Mouse (Mus musculus): ENCODE results near the gene Gm17087. TPM values are rescaled to one million over a fixed set of nuclear protein-coding genes. Genes with fewer than 3 reads are reported as not detected.

The Gm17087 gene
- not detected in 2 replicates for polyA plus RNA-seq (2015; fragmentation: Nextera tagmentation; extraction: Ambion mirVana)

GRCm38 (mm10) chr17:8566850-8567249, at the start of gene Gm17087:
Gene Gm17087 (minus strand): TSS chr17:8566950.

DNA sequence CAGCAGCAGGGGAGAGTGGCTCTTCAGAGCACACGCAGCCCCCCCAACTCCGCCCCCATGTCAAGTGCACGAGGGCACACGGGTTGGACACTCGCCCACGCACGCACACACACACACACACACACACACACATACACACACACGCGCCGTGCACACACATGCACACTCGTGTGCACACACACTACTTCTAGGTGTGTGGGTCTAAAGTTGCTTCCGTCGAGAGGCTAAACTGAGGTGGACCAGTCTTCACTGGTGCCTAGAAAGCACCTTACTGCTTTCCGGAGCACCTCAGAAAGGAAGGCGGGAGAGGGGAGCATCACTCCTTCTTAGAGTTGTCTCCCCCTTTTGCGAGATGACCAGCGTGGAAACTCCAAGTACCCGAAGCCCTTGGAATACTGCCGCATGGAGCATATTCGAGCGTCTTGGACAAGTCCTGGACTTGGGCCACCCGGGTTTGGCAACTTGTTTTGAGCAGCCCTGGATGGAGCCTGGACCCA, 41.5 kb downstream of the Gm17087 start, which contains the start of gene Pde10a:
Pde10a (plus strand) TSS at position 148 of the 497 bp plus-strand sequence.

Other genes with a start within 250 kb of the Gm17087 start
- 0.72 and 2.4 TPM in 2 replicates for gene Prr18, start 229.5 kb downstream of the Gm17087 start, polyA plus RNA-seq (2015; fragmentation: Nextera tagmentation; extraction: Ambion mirVana)
- 0.21 TPM in 1 of 2 replicates, not detected in the other for gene T2, start 211.0 kb downstream of the Gm17087 start, polyA plus RNA-seq (2015; fragmentation: Nextera tagmentation; extraction: Ambion mirVana)
- not detected in 2 replicates for gene T, start 132.5 kb downstream of the Gm17087 start, polyA plus RNA-seq (2015; fragmentation: Nextera tagmentation; extraction: Ambion mirVana)
- gene Pde10a, start 41.6 kb downstream of the Gm17087 start, polyA plus RNA-seq (2015; fragmentation: Nextera tagmentation; extraction: Ambion mirVana): 3.1 and 4.2 TPM in 2 replicates

Measured in adrenal gland, postnatal 0 days (tissue).